Mouse (Mus musculus) liver, embryonic 16.5 days (tissue): ENCODE measurements around the gene Cdk8. TPM values are rescaled to one million over a fixed set of nuclear protein-coding genes. Genes with fewer than 3 reads are reported as not detected.
A peak's percentile ranks its signal among the peaks of the same experiment; 100 is the strongest.
"Not testable (repeated sequence)": the region's sequence is repeated elsewhere in the genome, so short reads cannot be mapped to it uniquely, and the experiment has no call there.

Source experiments
- ATAC-seq: fragments of 200-750 bp; cut with Nextera tagmentation; 2 replicates; pipeline ENCODE4 v1.8.0; 2017; ENCODE audit warnings: low read depth, mild to moderate bottlenecking, moderate number of reproducible peaks, moderate library complexity
- H3K27ac ChIP-seq: fragments of 300-500 bp; sonication (generic); 2 replicates; pipeline ENCODE4 v1.5.1; 2014; ENCODE audit warnings: mild to moderate bottlenecking, low read length
- H3K27me3 ChIP-seq: fragments of 300-500 bp; sonication (generic); 2 replicates; pipeline ENCODE4 v1.6.1; 2014; ENCODE audit warnings: low read depth, low read length, mixed read lengths; ENCODE audit not compliant: control insufficient read depth, insufficient read depth
- H3K36me3 ChIP-seq: fragments of 300-500 bp; sonication (generic); 2 replicates; pipeline ENCODE4 v1.6.1; 2014; ENCODE audit warnings: mild to moderate bottlenecking; ENCODE audit not compliant: control insufficient read depth, insufficient read depth
- H3K4me1 ChIP-seq: fragments of 300-500 bp; sonication (generic); 2 replicates; pipeline ENCODE4 v1.6.1; 2014; ENCODE audit warnings: low read depth, low read length, mixed read lengths; ENCODE audit not compliant: control insufficient read depth
- H3K4me2 ChIP-seq: fragments of 300-500 bp; sonication (generic); 2 replicates; pipeline ENCODE4 v1.6.1; 2014; ENCODE audit warnings: low read depth, low read length, mixed read lengths
- H3K4me3 ChIP-seq: fragments of 300-500 bp; sonication (generic); 2 replicates; pipeline ENCODE4 v1.5.1; 2014; ENCODE audit warnings: low read depth, mild to moderate bottlenecking, low read length
- H3K9ac ChIP-seq: fragments of 300-500 bp; sonication (generic); 2 replicates; pipeline ENCODE4 v1.6.1; 2014; ENCODE audit warnings: low read depth, low read length
- H3K9me3 ChIP-seq: fragments of 300-500 bp; sonication (generic); replicated peaks from 2 replicates; pipeline ENCODE4 v1.6.1; 2016; ENCODE audit warnings: low read length; ENCODE audit not compliant: control insufficient read depth
- WGBS: fragments of 180-500 bp; shearing (Covaris S2); extraction: QIAGEN DNeasy Blood & Tissue Kit; methylation state at CpG from one replicate; pipeline ENCODE4 v1.1.7; 2014; ENCODE audit not compliant: insufficient replicate concordance; 5-methylcytosine and 5-hydroxymethylcytosine counted together
- polyA plus RNA-seq: library from polyadenylated mRNA; unstranded; fragments of >200 nt; fragmentation: Nextera tagmentation; extraction: Ambion mirVana; gene quantifications from 2 replicates; pipeline ENCODE4 v1.2.1, GENCODE M21; 2015

Gene Cdk8
- 11.5 and 11.8 TPM in 2 replicates for polyA plus RNA-seq

GRCm38 (mm10) chr5:146230864-146231654 is at the start of gene Cdk8:
Cdk8 (plus strand) TSS chr5:146231230.
- WGBS: under 1% methylated on average over 97 of the region's 102 CpGs
- Histone ChIP-seq H3K9ac (peak within 1 kb of the TSS; percentile 94), H3K27ac (peak within 1 kb of the TSS; percentile 98), H3K36me3 (no peaks in the 10 kb centered on the region), H3K27me3 (no peaks in the 10 kb centered on the region), H3K4me3 (peak within 1 kb of the TSS; percentile 93), H3K4me1 (peaks cover 23% of the 10 kb centered on the region), H3K9me3 (no peaks in the 10 kb centered on the region), H3K4me2 (peak within 1 kb of the TSS; percentile 64)
- ATAC-seq: peak; percentile 92

GRCm38 (mm10) chr5:146185204-146185603 is 45.8 kb upstream of the Cdk8 start, which contains the start of gene 1700001J03Rik:
1700001J03Rik (minus strand) TSS chr5:146185304.
- not testable (repeated sequence) for H3K4me3 ChIP-seq, H3K27me3 ChIP-seq, H3K36me3 ChIP-seq, H3K4me2 ChIP-seq, H3K9ac ChIP-seq, H3K27ac ChIP-seq, H3K4me1 ChIP-seq, H3K9me3 ChIP-seq, ATAC-seq
- 69% methylated on average over 4 of the region's 4 CpGs for WGBS

- ATAC-seq, H3K9me3 ChIP-seq, H3K27ac ChIP-seq, H3K4me2 ChIP-seq, H3K4me3 ChIP-seq, H3K4me1 ChIP-seq, H3K27me3 ChIP-seq, H3K36me3 ChIP-seq, H3K9ac ChIP-seq: not testable (repeated sequence)
- WGBS: 9% methylated on average over 5 of the region's 5 CpGs
These were observed 43.6 kb upstream of the Cdk8 start for GRCm38 (mm10) chr5:146187441-146187840.

GRCm38 (mm10) chr5:146188144-146188543 is 42.9 kb upstream of the Cdk8 start:
- no peak overlapping the region for H3K4me2 ChIP-seq
- no peak overlapping the region for H3K4me3 ChIP-seq
- no peak for ATAC-seq
- H3K27me3 ChIP-seq: no peaks in the 10 kb centered on the region
- no peak overlapping the region for H3K9ac ChIP-seq
- H3K4me1 ChIP-seq: no peaks in the 10 kb centered on the region
- H3K9me3 ChIP-seq: no peaks in the 10 kb centered on the region
- H3K36me3 ChIP-seq: no peaks in the 10 kb centered on the region
- no peak overlapping the region for H3K27ac ChIP-seq
- 64% methylated on average over 1 of the region's 1 CpGs for WGBS

GRCm38 (mm10) chr5:146188712-146189111 is 42.3 kb upstream of the Cdk8 start:
- Histone ChIP-seq H3K27ac (no peak overlapping the region), H3K4me2 (no peak overlapping the region), H3K4me3 (no peak overlapping the region), H3K27me3 (no peaks in the 10 kb centered on the region), H3K36me3 (no peaks in the 10 kb centered on the region), H3K9me3 (no peaks in the 10 kb centered on the region), H3K9ac (no peak overlapping the region), H3K4me1 (no peaks in the 10 kb centered on the region)
- no peak for ATAC-seq
- 65% methylated on average over 7 of the region's 7 CpGs for WGBS

GRCm38 (mm10) chr5:146190093-146190492 is 40.9 kb upstream of the Cdk8 start:
- Histone ChIP-seq H3K9me3 (no peaks in the 10 kb centered on the region), H3K4me3 (no peak overlapping the region), H3K27ac (no peak overlapping the region), H3K36me3 (no peaks in the 10 kb centered on the region), H3K4me2 (no peak overlapping the region), H3K9ac (no peak overlapping the region), H3K4me1 (no peaks in the 10 kb centered on the region), H3K27me3 (no peaks in the 10 kb centered on the region)
- peak; percentile 45 for ATAC-seq
- 27% methylated on average over 4 of the region's 4 CpGs for WGBS

- no peak for ATAC-seq
These were observed 40.3 kb upstream of the Cdk8 start for GRCm38 (mm10) chr5:146190501-146191269.

GRCm38 (mm10) chr5:146193360-146193759 is 37.7 kb upstream of the Cdk8 start:
- H3K27ac ChIP-seq: no peak overlapping the region
- H3K9me3 ChIP-seq: no peaks in the 10 kb centered on the region
- H3K4me2 ChIP-seq: no peak overlapping the region
- no peaks in the 10 kb centered on the region for H3K4me1 ChIP-seq
- no peak overlapping the region for H3K9ac ChIP-seq
- ATAC-seq: no peak
- H3K36me3 ChIP-seq: no peaks in the 10 kb centered on the region
- no peaks in the 10 kb centered on the region for H3K27me3 ChIP-seq
- WGBS: 61% methylated on average over 8 of the region's 8 CpGs
- no peak overlapping the region for H3K4me3 ChIP-seq

More at GRCm38 (mm10) chr5:146190501-146191269, 40.3 kb upstream of the Cdk8 start:
- Histone ChIP-seq H3K36me3 (no peaks in the 10 kb centered on the region), H3K27ac (no peak overlapping the region), H3K4me1 (no peaks in the 10 kb centered on the region), H3K9me3 (no peaks in the 10 kb centered on the region), H3K4me2 (no peak overlapping the region), H3K27me3 (no peaks in the 10 kb centered on the region), H3K4me3 (no peak overlapping the region), H3K9ac (no peak overlapping the region)
- WGBS: 34% methylated on average over 3 of the region's 3 CpGs

GRCm38 (mm10) chr5:146199073-146199472 is 32.0 kb upstream of the Cdk8 start:
- Histone ChIP-seq H3K27ac (no peak overlapping the region), H3K9ac (no peak overlapping the region), H3K4me2 (no peak overlapping the region), H3K4me1 (no peaks in the 10 kb centered on the region), H3K9me3 (no peaks in the 10 kb centered on the region), H3K4me3 (no peak overlapping the region), H3K36me3 (peaks cover 2% of the 10 kb centered on the region), H3K27me3 (no peaks in the 10 kb centered on the region)
- no peak for ATAC-seq
